Mouse (Mus musculus): ENCODE measurements around the gene Msto1.
"Not testable (repeated sequence)": the region's sequence is repeated elsewhere in the genome, so short reads cannot be mapped to it uniquely, and the experiment has no call there.

Gene Msto1

GRCm38 (mm10) chr3:88905209-88905608, 8.6 kb downstream of the Msto1 start:
- DNase-seq (ENCODE audit: low read depth, low spot score): no peak

GRCm38 (mm10) chr3:88904803-88905202, 9.0 kb downstream of the Msto1 start:
- no peak for DNase-seq (ENCODE audit: low read depth, low spot score)

- DNase-seq (ENCODE audit: low read depth, low spot score): peak; percentile 38
Observed at GRCm38 (mm10) chr3:88893011-88893410, 20.8 kb downstream of the Msto1 start.

DNA sequence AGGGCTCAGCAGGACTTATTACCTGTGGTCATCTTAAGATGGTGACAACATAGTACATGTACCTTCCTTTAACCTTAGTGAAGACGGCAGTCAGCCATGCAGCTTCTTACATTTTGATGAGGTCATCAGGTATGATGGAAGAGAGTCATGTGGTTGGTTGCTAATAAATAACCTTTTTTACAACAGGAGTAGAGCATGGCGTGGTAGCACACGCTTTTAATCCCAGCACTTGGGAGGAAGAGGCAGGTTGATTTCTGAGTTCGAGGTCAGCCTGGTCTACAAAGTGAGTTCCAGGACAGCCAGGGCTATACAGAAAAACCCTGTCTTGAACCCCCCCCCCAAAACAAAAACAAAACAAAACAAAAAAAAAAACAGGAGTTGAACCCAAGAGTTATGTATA, 31.3 kb downstream of the Msto1 start:
- not testable (repeated sequence) for DNase-seq (ENCODE audit: low read depth, low spot score)

- not testable (repeated sequence) for DNase-seq (ENCODE audit: low read depth, low spot score)
Observed at GRCm38 (mm10) chr3:88868449-88868848, 45.4 kb downstream of the Msto1 start.

DNA sequence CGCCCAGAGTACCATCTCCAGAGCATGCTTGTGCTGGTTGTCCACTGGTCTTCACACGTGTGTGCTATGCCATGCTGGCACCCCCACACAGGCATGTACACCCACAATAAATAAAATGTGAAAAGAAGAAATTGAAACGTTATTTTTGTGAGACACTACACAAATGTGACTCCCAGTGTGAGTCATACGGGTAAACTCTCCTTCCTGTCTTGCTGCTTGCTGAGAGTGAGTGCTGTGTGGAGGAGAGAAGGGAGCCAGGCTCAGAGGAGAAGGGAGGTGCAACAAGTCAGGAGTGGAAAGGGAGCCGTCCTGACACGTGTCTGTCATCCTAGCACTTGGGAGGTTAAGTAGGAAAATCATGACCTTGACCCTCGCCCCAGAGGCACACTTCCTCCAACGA, 46.6 kb downstream of the Msto1 start:
- not testable (repeated sequence) for DNase-seq (ENCODE audit: low read depth, low spot score)

GRCm38 (mm10) chr3:88866735-88867134, 47.1 kb downstream of the Msto1 start:
- not testable (repeated sequence) for DNase-seq (ENCODE audit: low read depth, low spot score)

- no peak for DNase-seq (ENCODE audit: low read depth, low spot score)
Observed at GRCm38 (mm10) chr3:88862129-88862528, 51.7 kb downstream of the Msto1 start.

GRCm38 (mm10) chr3:88855837-88856236, 58.0 kb downstream of the Msto1 start:
- no peak for DNase-seq (ENCODE audit: low read depth, low spot score)

All from ES-CJ7 (cell line).